Mouse (Mus musculus): ENCODE measurements at regions not wholly inside any gene's neighbourhood (a gene's known extent, or its start where the extent isn't known, plus 50 kb on each side); places are given as distances from the start of the nearest gene placed in this dataset.

DNA sequence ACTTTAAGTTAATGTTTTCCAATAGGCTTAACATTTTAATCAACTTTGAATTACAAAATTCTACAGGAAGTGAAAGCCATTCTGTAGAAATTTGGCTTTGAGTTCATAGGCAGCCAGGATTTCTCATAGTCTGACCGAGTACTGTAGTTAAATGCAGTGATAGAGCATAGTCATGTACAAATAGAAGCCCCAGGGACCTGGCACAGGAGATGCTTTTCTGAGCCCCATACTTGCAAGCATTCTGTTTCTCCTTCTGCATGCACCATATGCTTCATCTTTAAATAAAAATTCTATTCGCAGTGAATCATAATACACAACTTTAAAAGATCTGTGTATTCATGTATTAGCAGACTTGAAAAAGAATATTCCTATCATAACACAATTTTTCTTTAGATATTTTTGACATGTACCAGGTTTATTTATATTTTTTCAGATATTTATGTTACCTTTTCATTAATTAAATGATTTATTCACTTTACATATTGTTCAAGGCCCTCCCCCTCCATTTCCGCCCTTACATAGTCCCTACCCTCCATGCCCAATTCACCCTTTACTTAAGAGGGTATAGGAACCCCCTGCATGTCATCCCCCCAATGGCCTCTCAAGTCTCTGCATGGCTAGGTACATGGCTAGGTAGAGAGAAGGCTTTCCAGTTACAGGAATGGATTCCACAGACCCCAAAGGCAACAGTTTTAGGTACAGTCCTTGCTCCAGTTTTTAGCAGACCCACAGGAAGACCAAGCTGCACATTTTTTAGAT is 1226.5 kb downstream of the Slitrk1 start:
- Histone ChIP-seq H3K36me3 (ENCODE audit: control insufficient read depth in 1 of 2, insufficient read depth in 2 of 2, low read length in 2 of 2) (no peaks in the 10 kb centered on the region), H3K27ac (ENCODE audit: control insufficient read depth, low read depth, low read length) (no peak overlapping the region), H3K9me3 (replicated peaks; ENCODE audit: insufficient read depth, low read length) (no peaks in the 10 kb centered on the region), H3K4me3 (ENCODE audit: control insufficient read depth in 1 of 2, insufficient read depth in 1 of 2, low read depth in 2 of 2, low read length in 2 of 2) (no peak overlapping the region), H3K9ac (ENCODE audit: control insufficient read depth, low read depth, low read length, poor library complexity, severe bottlenecking) (no peak overlapping the region), H3K4me1 (ENCODE audit: control insufficient read depth in 1 of 2, insufficient read depth in 2 of 2, low read length in 2 of 2) (no peaks in the 10 kb centered on the region), H3K79me2 (ENCODE audit: control insufficient read depth, insufficient read depth, low read length, poor library complexity) (no peaks in the 10 kb centered on the region), H3K27me3 (ENCODE audit: control insufficient read depth in 1 of 2, insufficient read depth in 2 of 2, low read length in 2 of 2) (no peaks in the 10 kb centered on the region)
- DNase-seq (ENCODE audit: low read depth, low spot score) = no peak
- TF ChIP-seq MAFK (IDR thresholded peaks at IDR 0.05; ENCODE audit: borderline replicate concordance, low read depth, low read length) (no peak), RCOR1 (IDR thresholded peaks at IDR 0.05; ENCODE audit: low read depth, low read length) (no peak), NRF1 (IDR thresholded peaks at IDR 0.05; ENCODE audit: insufficient read depth, low read depth, low read length, poor library complexity, severe bottlenecking) (no peak), MAX (IDR thresholded peaks at IDR 0.05; ENCODE audit: low read length) (no peak), TAL1 (IDR thresholded peaks at IDR 0.05; ENCODE audit: low read length) (no peak), ELF1 (IDR thresholded peaks at IDR 0.05; ENCODE audit: low read depth, low read length) (no peak), ZC3H11A (IDR thresholded peaks at IDR 0.05; ENCODE audit: low read depth, low read length) (no peak), ETS1 (IDR thresholded peaks at IDR 0.05; ENCODE audit: low read depth, low read length) (no peak), USF1 (IDR thresholded peaks at IDR 0.05; ENCODE audit: low read depth, low read length) (no peak)

DNA sequence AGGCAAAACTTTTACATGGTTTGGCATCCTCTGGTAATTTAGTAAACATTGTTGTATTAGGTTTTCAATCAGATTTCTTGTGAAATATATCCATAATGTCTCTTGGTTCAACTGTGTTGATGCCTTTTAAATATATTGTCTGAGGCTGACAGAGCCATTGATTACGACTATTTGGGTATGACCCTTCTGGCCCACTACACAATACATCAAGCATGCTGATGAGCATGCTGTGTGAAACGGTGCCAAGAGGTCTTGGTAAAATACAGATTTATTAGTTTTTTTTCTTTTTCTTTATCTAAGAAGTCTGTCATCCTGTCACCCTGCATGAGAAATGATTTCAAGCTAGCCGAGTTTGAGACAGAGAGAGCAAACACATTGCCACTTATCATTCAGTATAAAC is 1257.4 kb downstream of the Slitrk1 start:
- no peak overlapping the region for H3K4me3 ChIP-seq (ENCODE audit: control insufficient read depth in 1 of 2, insufficient read depth in 1 of 2, low read depth in 2 of 2, low read length in 2 of 2)
- H3K27me3 ChIP-seq (ENCODE audit: control insufficient read depth in 1 of 2, insufficient read depth in 2 of 2, low read length in 2 of 2) = no peaks in the 10 kb centered on the region
- H3K9me3 ChIP-seq (replicated peaks; ENCODE audit: insufficient read depth, low read length) = no peaks in the 10 kb centered on the region
- no peak overlapping the region for H3K27ac ChIP-seq (ENCODE audit: control insufficient read depth, low read depth, low read length)
- peaks cover 2 to 3% of the 10 kb centered on the region in 2 experiments; a peak in 2 of 4 replicates for H3K4me1 ChIP-seq (ENCODE audit: control insufficient read depth in 1 of 2, insufficient read depth in 2 of 2, low read length in 2 of 2)
- TF ChIP-seq CHD2 (IDR thresholded peaks at IDR 0.05; ENCODE audit: low read length) (no peak), MAX (IDR thresholded peaks at IDR 0.05; ENCODE audit: low read length) (no peak), NRF1 (IDR thresholded peaks at IDR 0.05; ENCODE audit: insufficient read depth, low read depth, low read length, poor library complexity, severe bottlenecking) (no peak), CTCF (IDR thresholded peaks at IDR 0.05 in 2 of 3, conservative IDR thresholded peaks at IDR 0.05 in 1 of 3; ENCODE audit: control insufficient read depth in 1 of 3, insufficient read depth in 1 of 3, low read depth in 2 of 3, low read length in 3 of 3, poor library complexity in 1 of 3, severe bottlenecking in 1 of 3) (no peak), POLR2AphosphoS5 (IDR thresholded peaks at IDR 0.05; ENCODE audit: borderline replicate concordance, low read depth, low read length) (no peak), ZNF384 (IDR thresholded peaks at IDR 0.05; ENCODE audit: low read depth, low read length) (no peak), SMC3 (IDR thresholded peaks at IDR 0.05; ENCODE audit: low read depth, low read length) (no peak), MYB (IDR thresholded peaks at IDR 0.05; ENCODE audit: low read depth, low read length) (no peak), ZKSCAN1 (IDR thresholded peaks at IDR 0.05; ENCODE audit: low read depth, low read length) (no peak)
- DNase-seq (ENCODE audit: low read depth, low spot score) = no peak
- no peaks in the 10 kb centered on the region for H3K79me2 ChIP-seq (ENCODE audit: control insufficient read depth, insufficient read depth, low read length, poor library complexity)
- no peak overlapping the region for H3K9ac ChIP-seq (ENCODE audit: control insufficient read depth, low read depth, low read length, poor library complexity, severe bottlenecking)
- H3K36me3 ChIP-seq (ENCODE audit: control insufficient read depth in 1 of 2, insufficient read depth in 2 of 2, low read length in 2 of 2) = peaks cover 0 to 2% of the 10 kb centered on the region in 2 experiments; a peak in 1 of 4 replicates
